Mouse (Mus musculus): ENCODE results near the gene Syap1. TPM values are rescaled to one million over a fixed set of nuclear protein-coding genes. Genes with fewer than 3 reads are reported as not detected.
"Not testable (repeated sequence)": the region's sequence is repeated elsewhere in the genome, so short reads cannot be mapped to it uniquely, and the experiment has no call there.

Gene Syap1
- polyA plus RNA-seq, 1 experiment = 26.0 TPM

DNA sequence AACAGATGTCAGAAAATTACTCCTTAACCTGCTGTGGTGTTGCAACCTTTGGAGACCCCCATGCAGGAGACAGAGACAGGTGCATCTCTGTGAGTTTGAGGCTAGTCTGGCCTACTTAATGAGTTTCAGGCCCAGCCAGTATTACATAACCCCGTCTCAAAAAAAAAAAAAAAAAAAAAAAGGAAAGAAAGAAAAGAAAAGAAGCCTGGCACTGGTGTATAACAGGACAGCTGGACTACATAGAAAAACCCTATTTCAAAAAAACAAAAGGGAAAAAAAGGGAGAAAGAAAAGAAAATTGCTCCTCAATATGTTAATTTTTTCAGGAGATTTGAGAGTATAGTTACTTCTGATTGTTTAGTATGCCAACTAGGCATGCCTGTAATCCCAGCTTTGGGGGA lies 57.2 kb downstream of the Syap1 start:
- Histone ChIP-seq H3K27ac (ENCODE audit: insufficient read depth, low read length) (no peak overlapping the region), H3K4me1 (ENCODE audit: control insufficient read depth, insufficient read depth, low read length) (no peaks in the 10 kb centered on the region), H3K4me3 (ENCODE audit: insufficient read depth, low read length) (no peak overlapping the region)
- TF ChIP-seq POLR2A (IDR thresholded peaks at IDR 0.05; ENCODE audit: extremely low read depth, insufficient read depth, low read length) (no peak), CTCF (IDR thresholded peaks at IDR 0.05; ENCODE audit: extremely low read depth, insufficient read depth, low read length) (no peak)

DNA sequence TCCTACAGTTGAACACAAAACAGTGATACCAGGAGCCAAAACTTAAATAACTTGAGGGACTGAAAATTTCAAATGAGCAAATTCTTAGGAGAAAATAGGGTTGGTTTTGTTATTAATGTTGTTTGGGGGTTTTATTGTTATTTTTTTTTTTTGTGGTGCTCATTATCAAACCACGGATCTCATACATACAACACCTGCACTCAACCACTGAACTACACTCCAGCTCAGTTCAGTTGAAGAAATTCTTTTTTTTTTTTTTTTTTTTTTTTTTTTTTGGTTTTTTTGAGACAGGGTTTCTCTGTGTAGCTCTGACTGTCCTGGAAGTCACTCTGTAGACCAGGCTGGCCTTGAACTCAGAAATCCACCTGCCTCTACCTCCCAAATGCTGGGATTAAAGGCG lies 57.9 kb downstream of the Syap1 start:
- H3K4me1 ChIP-seq (ENCODE audit: control insufficient read depth, insufficient read depth, low read length); H3K27ac ChIP-seq (ENCODE audit: insufficient read depth, low read length); H3K4me3 ChIP-seq (ENCODE audit: insufficient read depth, low read length): not testable (repeated sequence)

DNA sequence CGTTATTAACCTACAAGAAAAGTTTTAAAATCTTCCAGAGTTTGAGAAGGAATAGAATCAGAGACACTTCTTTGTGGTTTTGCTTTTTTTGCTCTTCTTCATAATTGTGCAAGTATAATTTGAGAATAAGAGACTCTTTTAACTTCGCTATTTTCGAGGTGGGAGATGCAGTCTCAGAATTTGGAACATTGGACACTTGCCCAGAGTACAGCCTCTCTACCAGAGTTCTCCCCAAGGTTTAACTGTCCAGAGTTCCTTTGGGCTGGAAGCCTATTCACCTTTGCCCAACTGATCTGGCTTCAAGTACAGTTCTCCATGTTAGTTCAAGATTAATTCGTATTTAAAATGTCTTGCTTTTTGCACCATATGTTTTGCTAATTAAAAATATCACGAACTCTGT lies 58.5 kb downstream of the Syap1 start:
- Histone ChIP-seq H3K4me1 (ENCODE audit: control insufficient read depth, insufficient read depth, low read length) (no peaks in the 10 kb centered on the region), H3K4me3 (ENCODE audit: insufficient read depth, low read length) (peak overlapping the region; percentile 94; the same call in 1 of the 2 replicates), H3K27ac (ENCODE audit: insufficient read depth, low read length) (no peak overlapping the region)
- no peak for TF ChIP-seq CTCF (IDR thresholded peaks at IDR 0.05; ENCODE audit: extremely low read depth, insufficient read depth, low read length)
- TF ChIP-seq POLR2A (IDR thresholded peaks at IDR 0.05; ENCODE audit: extremely low read depth, insufficient read depth, low read length) = no peak

DNA sequence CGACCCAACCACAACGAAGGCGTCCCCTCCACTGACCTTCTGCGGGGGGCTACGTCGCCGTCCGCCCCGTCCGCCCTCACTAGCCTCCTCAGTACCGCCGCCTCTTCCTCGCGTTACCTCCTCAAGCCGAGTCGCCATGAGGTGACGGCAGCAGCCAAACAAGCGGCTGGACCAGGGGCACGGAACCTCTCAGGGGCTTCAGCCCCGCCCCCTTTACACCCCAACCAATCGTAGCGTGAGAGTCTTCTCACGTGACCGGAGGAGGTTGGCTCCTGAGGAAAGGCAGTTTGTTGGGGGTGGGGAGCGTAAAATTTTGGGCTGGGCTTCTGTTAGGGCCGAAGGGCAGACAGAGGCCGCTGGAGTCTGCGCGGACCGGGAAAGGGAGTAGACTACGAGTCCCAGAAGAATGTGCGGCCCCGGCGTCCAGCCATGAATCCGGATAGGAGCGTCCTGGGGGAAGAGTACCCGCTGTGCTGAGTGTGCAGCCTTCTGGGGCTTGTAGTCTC lies 59.0 kb downstream of the Syap1 start, which contains the start of gene Txlng:
Gene Txlng, minus strand, starts transcription at position 252 of the 506 bp plus-strand sequence.
- Histone ChIP-seq H3K27ac (ENCODE audit: insufficient read depth, low read length) (peak within 1 kb of the TSS; percentile 28; the same call in 1 of the 2 replicates), H3K4me1 (ENCODE audit: control insufficient read depth, insufficient read depth, low read length) (no peaks in the 10 kb centered on the region), H3K4me3 (ENCODE audit: insufficient read depth, low read length) (peak within 1 kb of the TSS; percentile 94)
- TF ChIP-seq CTCF (IDR thresholded peaks at IDR 0.05; ENCODE audit: extremely low read depth, insufficient read depth, low read length) = no peak
- peak; percentile 85 for TF ChIP-seq POLR2A (IDR thresholded peaks at IDR 0.05; ENCODE audit: extremely low read depth, insufficient read depth, low read length)

DNA sequence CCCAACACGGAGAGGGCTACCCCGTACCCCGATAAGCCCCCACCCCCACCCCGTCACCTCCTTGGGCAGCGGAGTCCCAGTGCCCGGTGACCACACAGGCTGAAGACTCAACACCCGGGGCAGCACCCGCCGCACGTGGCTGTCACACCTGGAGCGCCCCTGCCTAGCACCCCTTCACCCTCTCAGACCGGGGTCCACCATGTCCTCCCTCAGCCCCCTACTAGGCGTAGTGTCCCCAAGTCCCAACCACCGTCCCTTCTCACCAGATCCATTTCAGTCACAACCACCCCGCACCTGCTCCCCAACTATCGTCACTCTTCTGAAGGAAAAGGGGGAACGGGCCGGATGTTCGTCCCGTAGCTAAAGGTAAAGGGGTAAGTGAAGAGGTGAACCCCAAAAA lies 59.5 kb downstream of the Syap1 start:
- H3K4me3 ChIP-seq (ENCODE audit: insufficient read depth, low read length) = peak overlapping the region; percentile 94
- H3K4me1 ChIP-seq (ENCODE audit: control insufficient read depth, insufficient read depth, low read length) = no peaks in the 10 kb centered on the region
- TF ChIP-seq CTCF (IDR thresholded peaks at IDR 0.05; ENCODE audit: extremely low read depth, insufficient read depth, low read length) (no peak), POLR2A (IDR thresholded peaks at IDR 0.05; ENCODE audit: extremely low read depth, insufficient read depth, low read length) (no peak)
- H3K27ac ChIP-seq (ENCODE audit: insufficient read depth, low read length) = peak overlapping the region; percentile 28; the same call in 1 of the 2 replicates

DNA sequence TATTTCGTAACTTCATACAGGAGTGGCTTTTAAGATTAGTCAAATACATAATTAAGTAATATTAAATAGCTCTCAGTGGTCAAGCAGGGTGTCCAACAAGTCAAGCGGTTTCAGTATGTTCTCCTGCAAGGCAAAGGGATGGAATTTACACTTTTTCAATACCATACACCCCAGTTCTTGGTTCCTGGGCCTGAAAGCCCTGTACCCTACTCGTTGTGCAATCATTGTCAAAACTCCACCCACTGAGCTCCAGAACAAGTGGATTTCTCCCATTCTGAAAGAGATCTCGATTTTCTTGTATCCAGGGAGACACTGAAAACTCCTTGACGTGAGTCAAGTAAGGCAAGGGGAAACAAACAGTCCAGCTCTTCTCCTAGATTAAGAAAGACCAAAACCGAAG lies 60.2 kb downstream of the Syap1 start:
- Histone ChIP-seq H3K4me3 (ENCODE audit: insufficient read depth, low read length) (peak overlapping the region; percentile 94), H3K4me1 (ENCODE audit: control insufficient read depth, insufficient read depth, low read length) (no peaks in the 10 kb centered on the region), H3K27ac (ENCODE audit: insufficient read depth, low read length) (no peak overlapping the region)
- TF ChIP-seq CTCF (IDR thresholded peaks at IDR 0.05; ENCODE audit: extremely low read depth, insufficient read depth, low read length) (no peak), POLR2A (IDR thresholded peaks at IDR 0.05; ENCODE audit: extremely low read depth, insufficient read depth, low read length) (no peak)

Other genes with a start within 250 kb of the Syap1 start
- gene Reps2, start 244.8 kb downstream of the Syap1 start, polyA plus RNA-seq (2012; rRNA removed) = 34.8 and 35.2 TPM in 2 replicates
- 121 and 125 TPM in 2 replicates for gene Rbbp7, start 128.0 kb downstream of the Syap1 start, polyA plus RNA-seq (2012; rRNA removed)
- gene Txlng, start 59.0 kb downstream of the Syap1 start, polyA plus RNA-seq (2012; rRNA removed) = 15.6 and 16.0 TPM in 2 replicates
- gene Ctps2, start 12.8 kb upstream of the Syap1 start, polyA plus RNA-seq (2012; rRNA removed) = 94.3 and 115 TPM in 2 replicates
- gene S100g, start 76.2 kb upstream of the Syap1 start, polyA plus RNA-seq (2012; rRNA removed) = not detected in 2 replicates

Data from cortical plate, adult 2 months (tissue).